Mouse (Mus musculus): ENCODE results near the gene Trabd.
A peak's percentile ranks its signal among the peaks of the same experiment; 100 is the strongest.

The Trabd gene

DNA sequence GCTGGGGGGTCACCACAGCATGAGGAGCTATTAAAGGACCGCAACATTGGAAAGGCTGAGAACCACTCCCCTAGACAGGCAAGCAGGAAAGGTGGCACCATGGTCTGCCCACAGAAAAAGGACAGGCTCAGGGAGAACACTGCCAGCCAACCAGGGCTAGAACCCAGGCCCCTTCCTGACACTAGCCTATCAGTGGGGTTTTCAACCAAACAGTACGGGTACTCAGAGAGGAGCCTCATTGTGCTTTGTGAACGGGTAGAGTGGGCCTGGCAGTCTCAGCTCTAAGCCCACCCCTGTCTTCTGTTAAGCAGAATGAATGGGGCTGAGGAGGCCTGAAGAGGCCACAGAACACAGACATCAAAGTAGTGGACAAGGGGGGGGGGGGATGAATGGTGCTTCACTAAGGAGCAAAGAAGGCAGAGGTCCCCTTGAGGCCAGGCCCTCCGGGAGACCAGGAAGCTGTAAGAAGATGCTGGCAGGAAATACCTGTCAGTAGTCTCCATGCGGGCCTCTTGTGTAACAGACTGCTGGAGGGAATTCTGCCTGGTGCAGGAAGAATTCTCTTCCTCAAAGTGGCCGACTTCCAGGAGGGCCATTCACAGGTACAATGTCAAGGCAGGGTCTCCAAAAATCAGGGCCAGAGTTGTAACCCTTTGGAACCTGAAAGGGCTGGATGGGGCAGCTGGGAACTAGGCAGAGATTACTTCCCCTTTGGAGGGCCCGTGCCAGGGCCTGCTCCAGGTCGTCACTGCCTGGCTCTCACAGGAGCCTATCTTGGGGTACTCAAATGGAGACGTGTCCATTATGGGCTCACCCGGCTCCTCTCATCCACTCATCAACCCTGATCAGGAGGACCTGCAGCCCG is at the start of gene Trabd:
Gene Trabd (plus strand): TSS at position 512 of the 865 bp plus-strand sequence.
- no peak for DNase-seq (ENCODE audit: low read depth, low spot score)

DNA sequence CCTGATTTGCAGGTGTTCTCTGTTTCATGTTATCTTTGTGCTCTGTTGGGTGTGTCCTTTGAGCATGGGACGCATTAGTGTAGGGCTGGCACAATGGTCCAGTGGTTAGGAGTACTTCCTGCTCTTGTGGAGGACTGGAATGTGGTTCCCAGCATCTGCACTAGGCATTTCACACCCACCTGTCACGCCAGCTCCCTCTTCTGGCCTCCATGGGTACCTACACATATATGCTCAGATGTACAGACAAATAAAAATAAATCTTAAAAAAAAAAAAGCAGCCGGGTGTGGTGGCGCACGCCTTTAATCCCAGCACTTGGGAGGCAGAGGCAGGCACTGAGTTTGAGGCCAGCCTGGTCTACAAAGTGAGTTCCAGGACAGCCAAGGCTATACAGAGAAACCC is 30.5 kb upstream of the Trabd start:
- peak; percentile 60 for DNase-seq (ENCODE audit: low read depth, low spot score)

DNA sequence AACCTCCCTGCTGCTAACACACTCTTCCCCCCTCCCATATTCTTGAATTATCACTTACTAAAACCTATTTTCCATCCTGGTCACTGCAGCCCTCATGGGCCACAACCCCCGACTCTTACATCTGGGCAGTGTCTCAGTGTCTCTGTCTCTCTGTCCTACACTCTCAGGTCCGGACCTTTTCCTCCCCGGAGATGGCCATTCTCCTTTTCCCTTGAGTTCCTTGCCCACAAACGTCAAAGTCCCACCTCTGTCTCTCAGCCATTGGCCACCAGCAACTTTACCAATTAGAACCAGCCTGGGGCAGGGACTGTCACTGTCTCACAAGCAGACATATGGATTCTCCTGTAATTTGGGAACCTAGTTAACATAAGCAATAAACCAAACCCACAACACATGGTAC is 28.6 kb upstream of the Trabd start:
- DNase-seq (ENCODE audit: low read depth, low spot score), result no peak

DNA sequence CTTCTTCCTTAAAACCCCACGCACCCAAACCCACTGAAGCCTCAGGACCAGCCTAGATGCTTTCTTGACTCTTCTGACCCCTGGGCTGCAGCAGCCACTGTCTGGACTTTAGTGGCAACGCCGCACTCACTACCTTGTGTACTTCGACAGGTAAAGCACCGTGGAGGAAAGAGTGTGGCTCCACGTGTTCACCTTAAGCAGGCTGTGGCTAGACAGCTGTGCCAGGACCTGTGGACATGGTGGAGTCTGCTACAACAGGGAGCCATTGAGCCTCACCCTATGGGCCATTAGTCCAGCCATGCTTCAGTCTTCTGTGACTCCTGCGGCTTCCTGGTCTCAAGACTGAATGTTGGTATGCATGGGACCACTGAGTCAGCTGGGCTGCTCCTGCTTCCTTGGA is 20.3 kb upstream of the Trabd start:
- no peak for DNase-seq (ENCODE audit: low read depth, low spot score)

DNA sequence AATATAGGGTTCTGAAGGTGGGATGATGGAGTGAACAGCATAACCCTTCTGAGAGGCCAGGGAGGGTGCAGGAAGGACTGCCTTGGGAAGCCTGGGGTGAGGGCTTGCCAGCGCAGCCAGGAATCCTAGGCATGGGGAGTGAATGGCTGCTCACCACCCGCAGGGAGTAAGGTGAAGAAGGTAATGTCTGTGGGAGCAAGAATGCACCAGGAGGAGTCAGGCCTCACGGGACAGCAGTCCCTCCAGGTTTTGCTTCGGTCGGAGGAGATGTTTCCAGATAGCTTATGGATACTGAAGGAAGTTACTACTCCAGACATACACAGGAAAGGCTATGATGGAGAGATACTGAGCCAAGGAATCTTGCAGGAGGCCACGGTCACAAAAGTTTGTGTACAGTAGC is 16.2 kb upstream of the Trabd start:
- DNase-seq (ENCODE audit: low read depth, low spot score), result no peak

DNA sequence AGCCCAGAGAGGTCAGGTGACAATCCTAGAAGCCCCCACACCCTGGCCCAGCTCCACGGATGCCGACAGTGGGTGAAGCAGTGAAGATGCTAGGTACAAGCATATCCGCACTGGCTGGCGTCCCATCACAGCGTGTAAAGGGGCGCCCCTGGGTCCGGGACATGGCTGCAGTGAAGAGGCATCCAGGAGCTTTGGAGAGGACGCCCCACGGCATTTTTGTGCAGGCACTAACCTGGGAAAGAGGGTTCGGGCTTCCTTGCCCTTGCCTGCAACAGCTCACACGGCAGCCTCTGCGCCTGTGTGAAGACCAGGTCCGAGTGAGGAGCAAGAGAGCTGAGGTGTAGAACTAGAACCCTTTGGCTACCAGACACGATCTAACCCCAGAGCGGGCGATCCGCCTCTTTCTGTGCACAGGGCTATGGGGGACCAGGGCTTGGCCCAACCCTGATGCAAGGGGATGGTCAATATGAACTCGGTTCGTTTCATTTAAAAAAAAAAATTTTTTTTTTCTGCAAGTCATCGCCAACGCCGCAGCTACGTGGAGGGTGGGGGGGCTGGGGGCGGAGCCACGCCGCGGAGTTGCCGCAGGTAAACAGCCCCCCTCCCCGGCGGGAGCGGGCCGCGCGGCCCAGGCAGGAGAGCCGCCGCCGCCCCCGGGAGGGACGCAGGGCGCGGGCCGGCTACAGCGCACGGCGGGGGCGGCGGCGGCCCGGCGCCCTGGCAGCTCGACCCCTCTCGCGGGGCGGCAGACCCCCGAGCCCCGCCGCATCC is 15.6 kb upstream of the Trabd start, which contains the start of gene Panx2:
Gene Panx2 (plus strand): TSS at position 574 of the 771 bp plus-strand sequence.
- peak; percentile 43 for DNase-seq (ENCODE audit: low read depth, low spot score)

DNA sequence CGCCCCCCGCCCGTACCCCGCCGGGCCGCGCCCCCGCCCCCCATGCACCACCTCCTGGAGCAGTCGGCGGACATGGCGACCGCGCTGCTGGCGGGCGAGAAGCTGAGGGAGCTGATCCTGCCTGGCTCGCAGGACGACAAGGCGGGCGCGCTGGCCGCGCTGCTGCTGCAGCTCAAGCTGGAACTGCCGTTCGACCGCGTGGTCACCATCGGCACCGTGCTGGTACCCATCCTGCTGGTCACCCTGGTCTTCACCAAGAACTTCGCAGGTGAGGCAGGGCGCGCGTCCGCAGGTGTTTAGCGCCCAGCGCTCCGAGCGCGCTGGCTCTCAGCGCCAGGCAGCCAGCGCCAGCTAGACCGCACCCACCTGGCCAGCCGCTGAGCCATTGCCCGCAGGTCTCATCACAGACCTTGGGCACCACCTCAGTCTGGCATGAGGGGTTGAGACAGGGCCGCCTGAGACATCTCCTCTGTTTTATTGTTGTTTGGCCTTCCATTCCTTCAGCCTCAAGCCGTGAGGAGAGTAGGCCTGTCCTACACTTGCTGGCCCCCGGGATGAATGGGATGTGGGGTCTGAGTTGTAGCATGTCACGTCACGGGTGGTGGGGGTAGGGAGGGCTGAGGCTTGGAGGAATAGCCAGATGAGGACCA is 14.8 kb upstream of the Trabd start:
- DNase-seq (ENCODE audit: low read depth, low spot score), result no peak

DNA sequence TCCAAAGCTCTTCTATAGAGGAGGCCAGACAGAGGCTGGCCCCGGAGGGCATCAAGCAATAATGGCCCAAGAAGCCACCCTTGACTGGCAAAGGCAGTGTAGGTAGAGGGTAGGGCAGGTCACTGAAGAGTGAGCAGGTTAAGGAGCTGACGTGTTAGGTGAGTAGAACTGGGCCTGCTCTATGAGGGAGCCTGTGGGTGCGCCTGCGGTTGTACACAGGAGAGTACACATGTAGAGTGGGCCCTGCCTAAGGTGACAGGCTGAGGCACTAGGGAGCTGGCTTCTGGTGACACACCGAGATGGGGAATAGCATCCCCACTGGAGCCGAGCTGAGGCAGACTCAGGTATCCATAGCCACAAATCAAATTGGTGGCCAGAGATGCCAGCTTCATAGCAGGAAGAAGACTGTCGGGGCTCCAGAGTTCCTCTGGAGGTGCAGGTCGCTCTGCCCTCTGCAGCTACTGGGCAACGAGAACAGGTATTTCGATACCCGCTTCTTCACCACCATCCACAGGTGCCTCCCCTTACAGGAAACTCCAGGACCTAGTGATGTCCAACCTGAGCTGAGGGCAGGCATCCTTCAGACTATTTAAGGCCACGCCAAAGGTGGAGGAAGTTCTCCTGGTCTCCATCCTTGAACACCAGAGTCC is 14.0 kb upstream of the Trabd start:
- no peak for DNase-seq (ENCODE audit: low read depth, low spot score)

DNA sequence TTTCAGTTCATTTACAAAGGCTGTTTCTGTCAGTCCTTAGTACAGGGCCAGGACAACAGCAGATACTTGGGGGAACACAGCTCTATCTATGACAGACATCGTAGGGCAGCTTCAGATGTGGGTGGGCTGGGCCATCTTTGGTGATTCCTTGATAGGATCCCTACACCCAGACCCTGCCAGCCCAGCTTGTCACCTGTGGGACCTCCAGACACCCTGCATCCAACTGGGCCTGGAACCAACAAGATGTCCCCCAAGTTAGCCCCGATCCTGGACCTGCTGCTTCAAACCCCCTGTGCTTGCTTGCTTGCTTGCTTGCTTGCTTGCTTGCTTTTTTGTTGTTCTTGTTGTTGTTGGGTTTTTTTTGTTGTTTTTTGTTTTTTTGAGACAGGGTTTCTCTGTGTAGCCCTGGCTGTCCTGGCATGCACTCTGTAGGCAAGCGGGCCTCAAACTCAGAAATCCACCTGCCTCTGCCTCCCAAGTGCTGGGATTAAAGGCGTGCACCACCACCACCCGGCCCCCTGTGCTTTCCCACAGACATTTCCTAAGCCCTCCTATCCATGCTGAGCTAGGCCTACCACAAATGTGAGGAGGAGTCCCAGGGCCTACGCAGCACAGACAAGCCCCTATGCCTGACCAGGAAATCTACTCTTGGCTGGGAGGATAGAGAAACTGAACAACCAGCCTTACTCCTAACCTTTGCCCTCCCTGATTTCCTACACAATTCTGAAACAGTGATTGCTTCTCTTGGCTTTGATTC is 13.0 kb upstream of the Trabd start:
- DNase-seq (ENCODE audit: low read depth, low spot score), result no peak

DNA sequence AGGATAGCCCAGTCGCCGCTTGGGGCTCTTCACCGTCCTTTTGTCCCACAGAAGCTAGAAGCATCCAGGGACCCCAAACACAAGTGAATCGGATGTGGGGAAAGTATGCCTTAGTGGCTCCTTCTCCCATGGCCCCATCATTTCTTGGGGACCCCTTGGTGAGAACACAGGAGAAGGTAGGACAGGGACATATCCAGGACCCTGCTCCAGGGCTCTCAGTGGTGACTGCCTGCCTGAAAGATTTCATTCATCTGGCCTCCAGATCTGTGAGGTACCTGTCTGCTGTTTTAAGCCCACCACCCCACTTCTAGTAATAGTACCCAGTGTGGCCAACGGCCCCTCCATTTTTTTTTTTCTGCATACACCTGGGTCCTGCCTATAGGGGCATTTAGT is 12.4 kb upstream of the Trabd start:
- DNase-seq (ENCODE audit: low read depth, low spot score), result no peak

DNA sequence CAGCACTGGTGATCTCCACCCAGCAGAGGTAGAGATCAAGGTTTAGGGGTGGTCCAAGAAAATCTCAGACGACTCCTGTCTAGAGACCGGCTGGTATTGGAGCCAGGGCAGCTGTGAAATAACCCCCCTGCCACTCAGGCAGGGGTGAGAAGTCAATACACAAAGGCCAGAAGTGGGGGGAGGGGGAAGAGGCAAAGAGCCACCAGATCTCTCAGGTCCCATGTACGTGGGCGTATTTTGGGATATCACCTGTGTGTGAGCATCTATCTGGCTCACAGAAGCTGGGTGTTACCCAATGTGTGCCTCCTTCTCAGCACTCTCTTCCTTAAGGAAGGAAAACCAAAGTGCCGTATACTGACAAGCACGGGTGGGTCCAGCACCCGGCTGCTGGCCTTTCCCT is 11.9 kb upstream of the Trabd start:
- DNase-seq (ENCODE audit: low read depth, low spot score), result no peak

DNA sequence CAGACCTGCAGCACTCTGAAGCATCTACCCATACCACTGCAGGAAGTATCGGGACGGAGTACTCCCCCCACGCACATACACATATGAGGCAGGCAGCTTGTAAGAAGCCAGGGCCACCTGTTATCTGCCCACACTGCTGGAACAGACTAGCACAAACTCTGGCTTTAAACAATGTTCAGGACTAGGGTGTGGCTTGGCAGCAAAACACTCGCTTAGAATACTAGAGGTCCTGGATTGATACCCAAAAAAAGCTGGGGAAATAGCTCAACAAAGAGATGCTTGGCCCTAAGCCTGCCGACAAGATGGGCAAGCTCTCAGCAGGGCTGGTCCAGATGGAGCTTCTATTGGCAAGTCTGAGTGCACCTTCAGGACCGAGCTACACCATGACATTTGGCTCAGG is 11.4 kb upstream of the Trabd start:
- no peak for DNase-seq (ENCODE audit: low read depth, low spot score)

DNA sequence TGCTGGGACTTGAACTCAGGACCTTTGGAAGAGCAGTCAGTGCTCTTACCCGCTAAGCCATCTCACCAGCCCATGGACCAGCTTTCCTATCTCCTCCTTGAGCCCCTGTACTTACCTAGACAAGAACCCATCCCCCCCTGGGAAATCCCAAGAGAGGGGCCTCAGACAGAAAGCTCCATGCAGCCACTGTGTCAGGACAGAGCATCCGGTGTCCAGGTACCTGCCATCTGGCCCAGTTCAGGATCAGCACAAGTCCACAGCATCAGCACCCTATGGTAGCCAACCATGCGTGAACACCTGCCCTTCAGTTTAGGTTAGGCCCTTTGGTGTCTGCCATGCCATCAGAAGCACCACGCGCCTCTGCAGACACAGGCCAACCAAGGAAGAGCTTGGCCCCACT is 10.0 kb upstream of the Trabd start:
- no peak for DNase-seq (ENCODE audit: low read depth, low spot score)

DNA sequence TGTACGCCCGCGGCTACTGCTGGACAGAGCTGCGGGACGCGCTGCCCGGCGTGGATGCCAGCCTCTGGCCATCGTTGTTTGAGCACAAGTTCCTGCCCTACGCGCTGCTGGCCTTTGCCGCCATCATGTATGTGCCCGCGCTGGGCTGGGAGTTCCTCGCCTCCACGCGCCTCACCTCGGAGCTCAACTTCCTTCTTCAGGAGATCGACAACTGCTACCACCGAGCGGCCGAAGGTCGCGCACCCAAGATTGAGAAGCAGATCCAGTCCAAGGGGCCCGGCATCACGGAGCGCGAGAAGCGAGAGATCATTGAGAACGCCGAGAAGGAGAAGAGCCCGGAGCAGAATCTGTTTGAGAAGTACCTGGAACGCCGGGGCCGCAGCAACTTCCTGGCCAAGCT is 7.3 kb upstream of the Trabd start:
- no peak for DNase-seq (ENCODE audit: low read depth, low spot score)

DNA sequence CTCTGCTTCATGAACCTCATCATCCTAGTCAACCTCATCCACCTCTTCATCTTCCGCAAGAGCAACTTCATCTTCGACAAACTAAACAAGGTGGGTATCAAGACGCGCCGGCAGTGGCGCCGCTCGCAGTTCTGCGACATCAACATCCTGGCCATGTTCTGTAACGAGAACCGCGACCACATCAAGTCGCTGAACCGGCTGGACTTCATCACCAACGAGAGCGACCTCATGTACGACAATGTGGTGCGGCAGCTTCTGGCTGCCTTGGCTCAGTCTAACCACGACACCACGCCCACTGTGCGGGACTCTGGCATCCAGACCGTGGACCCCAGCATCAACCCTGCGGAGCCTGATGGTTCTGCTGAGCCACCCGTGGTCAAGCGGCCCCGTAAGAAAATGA is 6.7 kb upstream of the Trabd start:
- DNase-seq (ENCODE audit: low read depth, low spot score), result peak; percentile 22

DNA sequence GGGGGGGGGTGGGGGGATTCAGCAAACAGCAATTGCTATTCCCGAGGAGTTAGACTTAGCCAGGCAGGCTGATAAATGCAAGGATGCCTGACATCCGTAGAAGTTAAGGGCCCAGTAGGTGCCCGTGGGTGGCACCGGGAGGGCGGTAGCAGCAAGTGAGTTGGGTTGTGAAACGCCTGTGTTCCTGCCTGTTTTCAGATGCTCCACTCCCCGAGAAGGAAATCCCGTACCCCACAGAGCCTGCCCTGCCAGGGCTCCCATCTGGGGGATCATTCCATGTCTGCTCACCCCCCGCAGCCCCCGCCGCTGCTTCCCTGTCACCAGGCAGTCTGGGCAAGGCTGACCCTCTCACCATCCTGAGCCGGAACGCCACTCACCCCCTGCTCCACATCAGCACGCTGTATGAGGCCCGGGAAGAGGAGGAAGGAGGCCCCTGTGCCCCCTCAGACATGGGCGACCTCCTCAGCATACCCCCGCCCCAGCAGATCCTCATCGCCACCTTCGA is 5.5 kb upstream of the Trabd start:
- DNase-seq (ENCODE audit: low read depth, low spot score), result no peak

DNA sequence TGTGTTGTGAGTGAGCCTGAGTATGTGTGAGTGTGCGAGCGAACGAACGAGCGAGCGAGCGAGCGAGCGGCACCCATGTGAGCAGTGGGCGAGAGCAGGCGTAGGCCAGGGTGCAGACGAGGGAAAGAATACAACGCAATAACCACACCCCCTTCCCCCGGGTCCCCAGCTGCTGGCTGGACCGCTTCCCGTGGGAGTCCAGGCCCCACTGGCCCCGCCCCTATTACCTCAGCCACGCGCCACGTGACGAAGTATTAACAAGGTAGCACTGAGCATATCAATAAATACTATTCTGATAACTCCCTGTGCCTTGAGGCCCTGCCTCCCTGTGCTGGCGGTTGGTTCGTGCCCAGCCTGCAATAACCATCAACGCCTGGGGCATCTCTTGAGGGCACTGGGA is 4.3 kb upstream of the Trabd start:
- DNase-seq (ENCODE audit: low read depth, low spot score), result no peak

DNA sequence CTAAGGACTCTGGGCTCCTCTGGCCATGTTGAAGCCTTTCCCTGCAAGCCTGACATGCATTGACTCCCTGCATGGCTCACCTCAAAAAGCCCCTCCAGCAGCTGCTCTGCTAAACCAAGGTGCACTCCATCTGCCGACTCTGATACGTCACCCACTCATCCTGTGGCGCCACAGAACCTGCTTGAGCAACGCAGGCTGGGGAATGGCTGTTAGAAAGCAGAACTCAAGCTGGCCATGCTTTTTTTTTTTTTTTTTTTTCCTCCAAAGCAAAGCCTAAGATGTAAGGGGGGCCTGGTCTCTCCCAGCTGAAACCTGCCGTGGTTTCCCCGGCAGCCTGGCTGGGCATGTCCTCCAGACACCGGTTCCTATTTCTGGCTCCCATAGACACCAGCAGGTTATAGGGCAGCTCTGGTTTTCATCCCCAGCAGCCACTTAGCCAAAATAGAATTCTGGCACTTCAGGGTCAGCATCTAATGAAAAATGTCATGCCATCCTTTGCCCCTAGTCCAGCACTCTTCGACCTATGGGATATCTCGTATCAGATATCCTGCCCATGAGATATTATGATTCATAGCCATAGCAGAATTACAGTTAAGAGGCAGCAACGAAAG is 826 bp upstream of the Trabd start:
- no peak for DNase-seq (ENCODE audit: low read depth, low spot score)

DNA sequence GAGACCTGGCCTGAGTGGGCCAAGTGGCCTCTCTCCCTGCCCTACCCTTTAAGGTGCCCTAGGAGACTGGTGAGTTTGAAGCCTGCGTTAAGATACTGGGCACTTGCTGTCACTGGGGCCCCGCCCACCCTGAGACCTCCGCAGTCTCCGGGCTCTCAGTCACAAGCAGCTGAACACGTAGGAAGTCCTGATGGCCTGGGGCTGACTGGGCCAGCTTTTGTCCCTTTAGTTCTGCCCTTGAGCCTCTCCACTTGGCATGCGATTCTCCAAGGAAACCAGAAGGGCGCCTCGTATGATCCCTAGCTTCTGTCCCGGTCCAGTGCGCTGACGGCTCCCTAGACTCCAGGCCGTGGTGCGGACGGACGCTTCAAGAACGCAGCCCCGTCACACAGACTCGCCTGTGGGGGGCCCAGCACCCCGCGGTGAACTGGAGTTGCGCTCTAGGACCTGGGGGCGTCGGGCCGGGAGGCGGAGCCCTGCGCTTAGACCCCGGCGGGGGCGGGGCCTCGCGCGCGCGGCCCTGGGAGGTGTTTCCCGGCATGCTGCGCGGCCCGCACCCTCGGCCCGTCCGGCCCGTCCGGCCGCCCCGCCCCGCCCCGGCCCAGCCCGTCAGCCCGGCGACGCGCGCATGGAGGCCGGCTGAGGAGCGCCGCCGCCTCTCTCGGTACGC is 689 bp downstream of the Trabd start:
- peak; percentile 67 for DNase-seq (ENCODE audit: low read depth, low spot score)

DNA sequence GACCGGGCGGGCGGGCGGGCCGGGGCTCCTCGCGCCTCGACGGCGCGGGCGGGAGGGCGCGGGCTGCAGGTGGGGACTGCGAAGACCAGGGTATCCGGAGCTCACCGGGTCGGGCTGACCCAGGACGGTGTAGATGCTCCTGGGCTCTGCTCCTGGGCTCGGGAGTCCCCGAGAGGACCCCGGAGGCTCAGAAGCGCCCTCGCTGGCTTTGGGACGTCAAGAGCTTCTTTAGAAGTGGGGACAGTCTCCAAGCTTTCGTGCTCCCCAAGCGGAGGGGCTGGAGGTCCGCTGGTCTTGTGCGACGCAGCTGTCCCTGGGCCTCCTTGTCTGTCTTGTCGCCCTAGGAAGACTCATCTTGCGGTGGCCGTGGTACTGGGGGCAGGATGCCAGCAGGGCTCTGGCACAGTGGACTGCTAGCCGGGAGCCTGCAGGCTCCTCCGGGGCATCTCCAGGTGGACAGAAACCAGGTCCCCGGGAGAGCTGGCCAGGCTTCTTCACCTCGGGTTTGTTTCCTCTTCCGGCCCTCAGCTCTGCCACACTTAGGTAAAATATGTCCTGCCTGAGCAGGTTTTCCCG is 1.3 kb downstream of the Trabd start:
- no peak for DNase-seq (ENCODE audit: low read depth, low spot score)

All from ES-CJ7 (cell line).